Mouse (Mus musculus) common myeloid progenitor, adult 5-6 weeks (primary cell): ENCODE results near the gene Fgf14. TPM values are rescaled to one million over a fixed set of nuclear protein-coding genes. Genes with fewer than 3 reads are reported as not detected.
"Not testable (repeated sequence)": the region's sequence is repeated elsewhere in the genome, so short reads cannot be mapped to it uniquely, and the experiment has no call there.

Experiments
- ATAC-seq: replicated peaks from 2 replicates; pipeline ENCODE4 v1.8.0; 2016; ENCODE audit warnings: low read depth, mild to moderate bottlenecking, moderate TSS enrichment, inconsistent platforms; ENCODE audit not compliant: poor library complexity, severe bottlenecking
- total RNA-seq: library from RNA; stranded (forward); fragments of 200-1000, 187-1606 nt; gene quantifications from 2 replicates; pipeline ENCODE4 v1.2.3, GENCODE M21; 2017

Fgf14 gene
- not detected in 2 replicates for total RNA-seq

DNA sequence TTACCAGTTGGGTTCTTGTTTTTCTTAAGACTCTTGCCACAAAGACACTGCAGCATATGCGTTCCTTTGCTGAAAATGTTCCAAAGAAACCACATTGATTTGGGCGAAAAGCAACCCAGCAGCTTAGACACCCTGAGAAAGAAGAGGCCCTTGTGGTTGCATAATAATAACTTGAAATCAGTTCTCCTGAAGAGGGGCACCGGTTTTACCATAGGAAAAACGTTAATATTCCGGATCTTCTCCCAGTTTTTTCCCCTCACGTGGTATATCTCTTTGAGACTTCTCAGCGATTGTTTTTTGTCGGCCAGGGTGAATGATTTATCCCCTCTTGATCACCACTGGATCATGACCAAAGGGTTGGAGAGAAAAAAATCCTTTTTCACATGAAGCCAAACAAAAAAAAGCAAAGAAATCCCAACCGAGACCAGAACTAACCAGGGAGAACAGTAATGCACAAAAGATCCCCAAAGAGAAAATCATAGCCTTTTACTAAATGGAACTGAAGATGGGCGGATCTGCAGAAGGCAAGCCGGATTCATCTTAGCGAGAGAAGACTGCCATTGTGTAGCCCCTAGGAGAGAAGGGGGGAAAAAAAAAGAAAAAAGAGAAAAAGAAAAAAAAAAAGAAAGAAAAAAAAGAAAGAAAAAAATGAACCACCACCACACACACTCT lies at the start of gene Fgf14:
Gene Fgf14 (minus strand): TSS at position 622 of the 672 bp plus-strand sequence.
- no peak for ATAC-seq

DNA sequence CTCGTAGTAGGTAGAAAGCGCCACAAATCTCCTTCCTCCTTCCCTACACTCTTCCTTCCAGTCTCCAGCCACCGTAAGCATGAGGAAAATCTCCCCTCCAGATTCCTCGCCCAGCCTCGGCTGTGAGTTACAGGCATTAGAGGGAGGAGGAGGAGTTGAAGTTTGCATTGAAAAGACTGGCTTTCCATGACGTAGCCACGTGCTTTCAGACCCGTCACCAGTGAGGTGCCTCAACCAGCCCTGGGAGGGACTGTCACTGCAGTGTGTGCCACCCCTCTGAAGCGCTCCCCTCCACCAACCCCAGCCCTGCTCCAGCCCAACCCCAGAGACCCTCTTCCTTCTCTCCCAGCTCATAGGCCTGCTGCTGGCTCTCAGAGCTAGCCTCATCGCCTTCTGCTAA lies 452 bp upstream of the Fgf14 start:
- no peak for ATAC-seq

DNA sequence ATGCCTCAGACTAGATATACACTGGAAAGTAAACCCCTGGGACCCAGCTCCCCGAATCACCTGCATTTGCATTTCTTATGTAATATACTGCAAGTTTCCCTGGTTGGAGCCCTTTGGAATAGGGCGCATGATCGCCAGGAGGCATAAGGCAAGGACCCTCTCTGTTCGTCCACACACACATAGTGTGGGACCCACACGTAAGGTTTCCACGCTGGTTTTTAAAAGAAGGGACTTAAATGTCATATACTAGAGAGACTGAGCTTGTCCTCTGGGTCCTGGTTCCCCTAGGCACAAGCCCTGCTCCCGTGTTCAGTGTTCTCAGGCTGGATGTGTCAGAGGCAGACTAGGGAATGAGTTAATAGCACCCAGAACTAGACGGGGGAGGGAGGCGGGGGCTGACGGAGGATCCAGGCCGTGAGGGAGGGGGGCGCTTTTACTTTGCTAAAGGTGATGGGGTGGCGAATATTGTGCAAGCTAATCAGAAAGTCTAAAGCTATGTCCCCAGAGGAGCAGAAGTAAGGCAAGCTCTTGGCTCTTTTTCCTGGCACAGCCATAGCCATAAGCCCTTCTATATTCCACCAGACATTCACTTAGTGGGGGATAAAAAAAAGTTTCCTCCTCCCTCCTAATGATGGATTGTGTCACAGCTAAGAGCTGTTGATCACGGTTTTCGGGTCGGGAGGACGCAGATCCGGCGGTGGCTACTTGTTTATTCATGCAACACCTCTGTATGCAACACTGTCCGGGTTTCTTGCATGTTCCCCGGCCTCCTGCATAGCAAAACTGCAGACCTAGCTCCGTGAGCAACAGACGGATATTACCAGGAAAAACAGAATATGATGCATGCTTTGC lies 1.0 kb downstream of the Fgf14 start:
- ATAC-seq, result no peak

DNA sequence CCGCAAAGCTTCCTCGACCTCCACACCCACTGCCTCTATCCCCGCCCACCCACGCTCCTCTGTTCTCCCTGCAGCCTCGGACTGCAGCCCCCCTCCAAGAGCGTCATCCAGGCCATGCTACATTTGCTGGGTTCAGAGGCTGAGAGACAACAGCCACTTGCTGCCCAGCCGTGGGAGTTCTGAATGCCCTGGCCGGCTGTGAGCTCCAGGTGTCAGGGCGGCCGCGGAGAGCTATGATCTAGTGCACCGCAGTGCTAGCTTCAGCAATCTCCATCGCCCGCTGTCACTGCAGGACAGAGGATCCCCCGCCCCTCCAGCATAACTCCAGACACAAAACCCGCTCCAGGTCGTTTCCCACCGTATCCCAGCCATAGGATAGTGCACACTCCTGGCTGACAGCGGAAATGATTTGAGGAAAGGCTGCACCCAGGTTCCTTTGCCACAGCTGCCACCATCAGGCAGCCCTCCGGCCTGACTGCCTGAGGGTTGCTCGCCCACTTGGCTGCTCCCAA lies 1.7 kb downstream of the Fgf14 start:
- ATAC-seq, result no peak

DNA sequence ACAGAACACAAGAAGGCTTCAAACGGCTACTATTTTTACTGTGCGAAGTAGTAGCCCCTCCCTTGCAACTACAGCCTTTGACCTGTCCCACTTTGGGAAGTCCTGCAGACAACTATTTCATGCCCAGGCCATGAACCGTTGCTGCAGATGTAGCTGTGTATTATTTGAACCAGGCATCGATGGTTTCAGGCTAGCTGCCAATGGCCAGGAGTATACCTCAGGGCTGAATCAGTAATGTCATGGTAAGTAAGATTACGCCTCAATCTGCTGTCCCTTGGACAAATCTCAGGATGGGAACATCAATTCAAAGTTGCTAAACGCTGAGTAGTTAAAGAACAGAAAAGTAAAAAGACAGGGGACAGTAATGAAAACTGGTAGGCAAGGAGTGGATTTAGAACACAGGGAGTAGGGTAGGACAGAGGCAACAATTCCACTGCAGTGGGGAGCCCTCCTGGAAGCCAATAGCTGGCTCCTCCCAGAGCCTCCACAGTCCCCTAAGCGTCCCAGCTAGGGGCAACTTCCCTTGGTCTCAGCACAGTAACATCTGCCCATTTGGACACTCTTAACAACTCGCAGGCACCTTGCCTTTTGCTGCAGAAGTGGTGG lies 2.3 kb downstream of the Fgf14 start:
- no peak for ATAC-seq

DNA sequence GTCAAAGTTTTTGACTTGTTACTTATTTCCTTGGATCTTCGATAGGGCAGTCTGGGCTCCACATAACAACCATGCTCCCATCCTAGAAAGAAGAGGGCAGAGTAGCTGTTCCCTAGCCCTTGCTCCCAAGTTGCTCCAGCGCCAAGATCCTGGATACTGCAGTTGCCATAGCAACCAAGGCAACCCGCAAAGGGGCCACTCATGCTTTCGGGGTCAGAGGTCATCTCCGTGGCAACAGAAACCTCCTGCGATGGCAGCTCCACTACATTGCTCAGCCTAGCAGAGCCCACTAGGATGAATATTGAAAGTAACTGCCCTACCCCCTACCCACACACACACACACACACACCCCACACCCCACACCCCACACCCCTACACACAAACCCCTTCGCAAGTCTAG lies 7.2 kb downstream of the Fgf14 start:
- no peak for ATAC-seq

DNA sequence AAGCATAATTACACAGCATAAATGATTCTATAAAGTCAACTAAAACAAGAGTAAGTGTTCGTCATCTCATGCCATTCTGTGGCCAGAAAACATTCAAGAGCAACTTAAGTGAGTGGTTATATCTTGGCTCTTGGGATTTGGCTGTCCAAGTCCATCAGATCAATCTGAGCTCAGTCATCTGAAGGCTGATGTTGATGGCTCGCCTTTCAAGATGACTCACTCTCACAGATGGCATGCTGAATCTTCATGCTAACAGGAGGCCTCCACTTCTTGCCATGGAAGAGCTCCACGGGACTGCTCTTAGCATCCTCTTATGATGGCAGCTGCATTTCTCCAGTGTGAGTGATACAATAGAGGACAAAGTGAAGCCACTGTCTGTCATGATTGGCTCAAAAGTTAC lies 34.1 kb downstream of the Fgf14 start:
- ATAC-seq, result no peak

DNA sequence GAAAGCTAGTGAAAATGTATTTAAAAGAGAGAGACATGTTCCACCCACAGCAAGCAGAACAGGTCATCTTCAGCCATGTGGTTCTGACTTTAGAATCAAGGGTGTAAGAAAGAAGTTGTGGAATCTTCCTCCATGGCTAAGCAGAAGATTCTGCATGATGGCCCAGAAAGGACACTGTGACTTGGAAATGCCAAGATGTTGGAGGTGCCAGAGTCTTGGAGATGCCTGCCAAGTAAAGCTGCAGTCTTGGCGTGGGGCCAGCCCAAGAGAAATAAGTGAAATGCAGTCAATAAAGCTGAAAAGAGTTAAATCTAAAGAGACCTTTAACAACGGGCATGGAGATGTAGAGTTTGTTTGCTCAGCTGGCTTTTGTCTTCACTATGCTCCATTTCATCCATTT lies 42.0 kb downstream of the Fgf14 start:
- no peak for ATAC-seq

DNA sequence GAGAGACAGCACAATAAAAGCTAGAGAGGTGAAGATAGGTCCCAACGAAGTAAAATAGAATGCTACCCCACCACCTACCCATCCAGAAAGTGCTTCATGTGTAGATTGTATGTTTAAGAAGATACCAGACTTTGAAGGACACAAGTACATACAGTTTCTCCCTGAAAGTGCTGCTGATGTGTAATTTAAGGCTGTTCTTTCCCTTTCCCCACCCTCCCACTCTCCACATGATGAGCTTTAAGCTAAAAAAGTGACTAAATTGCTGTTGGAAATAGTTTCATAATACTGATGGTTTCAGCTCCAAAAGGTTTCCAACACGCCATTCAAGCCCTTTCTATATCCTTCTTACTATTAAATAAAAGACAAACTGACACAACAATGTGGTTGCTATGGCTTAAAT lies 63.5 kb downstream of the Fgf14 start:
- no peak for ATAC-seq

DNA sequence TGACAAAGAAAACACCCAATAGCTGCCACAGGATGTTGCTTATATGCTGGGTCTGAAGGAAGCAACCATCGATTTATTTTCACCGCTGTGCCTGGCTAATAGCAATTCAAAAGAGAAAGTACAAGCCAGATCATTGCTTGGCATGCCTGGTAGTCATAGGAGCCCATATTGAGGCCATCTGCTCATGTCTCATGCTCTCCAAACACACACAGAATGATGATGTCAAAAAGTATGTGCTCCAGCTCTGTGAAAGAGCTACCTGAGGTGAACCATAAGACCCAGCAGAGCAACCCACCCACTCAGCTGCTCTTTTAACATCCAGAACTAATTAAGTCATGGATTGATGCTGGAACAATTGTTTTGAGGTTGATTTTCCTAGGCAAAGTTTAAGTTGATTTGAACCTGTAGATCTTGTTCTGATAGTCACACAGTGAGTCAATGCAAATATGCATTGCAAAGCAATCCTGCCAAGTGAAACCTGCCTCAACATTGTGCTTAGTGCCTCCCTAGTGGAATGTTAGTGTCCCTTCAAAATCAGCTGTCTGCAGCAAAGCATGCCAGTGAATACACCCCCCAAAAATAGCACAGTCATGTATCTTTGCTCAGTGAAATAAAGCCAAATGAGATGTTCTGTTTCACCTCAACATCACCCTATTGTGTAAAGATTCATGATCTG lies 70.8 kb downstream of the Fgf14 start:
- ATAC-seq, result no peak

DNA sequence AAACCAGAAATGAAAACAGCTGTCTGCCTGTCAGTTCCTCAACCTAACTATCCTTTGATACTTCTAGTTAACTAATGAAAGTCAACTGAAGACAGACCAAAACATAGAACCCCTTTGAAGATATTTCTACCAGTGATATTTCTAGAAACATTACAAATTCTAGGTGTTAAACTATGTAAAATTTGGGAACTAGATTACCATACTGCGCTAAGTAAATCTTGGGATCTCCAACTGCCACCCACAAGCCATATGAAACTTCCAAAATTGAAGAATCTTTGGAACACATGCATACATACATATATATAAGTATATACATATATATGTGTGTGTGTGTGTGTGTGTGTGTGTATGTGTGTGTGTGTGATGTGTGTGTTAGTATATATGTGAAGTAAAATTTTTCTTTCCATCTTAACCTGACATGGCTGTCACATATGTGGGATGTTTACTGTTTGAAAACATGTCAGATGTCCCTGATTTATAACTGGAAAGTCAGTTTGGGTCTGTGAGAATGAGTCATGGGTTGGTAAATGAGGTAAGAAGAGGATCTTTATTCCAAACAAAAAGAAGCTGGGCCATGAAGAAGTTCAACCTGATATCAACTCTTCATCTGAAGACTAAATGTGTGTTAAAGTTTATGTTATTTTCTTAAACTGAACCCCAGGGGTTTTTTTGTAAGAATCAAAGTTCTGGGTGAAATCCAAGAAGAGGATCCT lies 71.7 kb downstream of the Fgf14 start:
- no peak for ATAC-seq

DNA sequence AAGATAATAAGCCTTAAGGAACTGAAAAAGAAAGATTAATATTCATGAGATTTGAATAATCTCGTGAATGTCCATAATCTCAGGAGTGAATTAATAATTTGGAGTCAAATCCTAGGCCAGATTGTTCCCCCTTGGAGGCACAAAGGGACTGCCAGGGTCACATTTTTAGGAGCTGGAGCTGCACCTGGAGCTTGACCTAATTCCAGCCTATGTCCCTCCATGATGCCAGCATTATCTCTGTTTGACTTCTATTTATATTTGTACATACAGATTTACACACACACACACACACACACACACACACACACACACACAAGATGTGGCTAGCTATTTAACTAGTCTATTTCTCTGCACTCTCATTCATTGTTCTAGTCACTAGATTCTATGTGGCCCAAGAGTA lies 100.4 kb downstream of the Fgf14 start:
- ATAC-seq, result no peak

DNA sequence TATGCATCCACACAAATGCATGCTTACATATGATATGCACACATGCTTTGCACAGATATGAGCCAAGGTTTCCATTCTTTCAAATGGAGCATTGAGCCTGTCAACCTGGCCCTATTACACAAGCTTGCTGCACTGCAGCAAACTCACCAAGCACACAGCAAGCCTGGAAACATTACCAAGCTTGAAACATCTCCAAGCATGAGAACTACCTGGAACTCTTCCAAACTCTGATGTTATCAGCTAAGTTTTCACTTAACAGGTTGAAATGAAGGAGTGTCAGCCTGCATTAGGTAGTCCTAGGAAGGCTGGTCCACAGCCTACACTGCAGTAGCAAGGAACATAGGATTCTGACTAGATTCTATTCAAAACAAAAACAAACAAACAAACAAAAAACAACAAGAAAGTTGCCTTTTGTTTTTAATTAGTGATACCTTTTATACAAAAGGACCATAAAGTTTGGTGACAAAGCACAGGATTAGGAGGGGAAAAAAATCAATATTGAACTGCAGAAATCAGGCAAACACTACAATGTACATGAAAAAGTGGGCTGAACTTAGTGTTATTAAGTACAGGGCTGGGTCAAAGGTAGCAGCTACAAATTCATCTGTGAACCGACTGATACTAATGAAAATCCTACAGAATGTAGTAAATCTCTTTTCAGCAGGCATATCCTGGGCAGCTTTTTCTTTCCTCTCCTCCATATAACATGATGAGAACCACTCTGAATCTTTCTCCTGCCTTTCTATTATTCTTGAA lies 101.6 kb downstream of the Fgf14 start:
- ATAC-seq, result no peak

DNA sequence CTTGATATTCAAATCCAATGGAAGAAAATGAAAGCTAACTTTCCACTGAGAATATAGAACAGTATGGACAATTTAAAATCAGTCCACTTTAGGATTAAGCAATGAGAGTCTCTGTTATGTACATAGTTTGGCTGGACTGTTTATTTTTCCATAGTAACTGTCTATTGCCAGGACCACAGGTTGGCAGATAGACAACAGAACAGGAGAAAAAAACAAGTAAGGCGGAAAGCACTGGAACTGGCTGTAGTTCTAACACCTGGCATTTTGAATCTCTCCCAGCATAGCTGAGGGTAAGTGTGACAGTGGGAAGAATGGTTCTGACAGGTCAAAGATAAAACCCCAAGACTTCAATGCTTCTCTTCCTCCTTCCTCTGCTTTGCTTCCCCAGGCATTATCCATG lies 110.5 kb downstream of the Fgf14 start:
- ATAC-seq, result no peak

DNA sequence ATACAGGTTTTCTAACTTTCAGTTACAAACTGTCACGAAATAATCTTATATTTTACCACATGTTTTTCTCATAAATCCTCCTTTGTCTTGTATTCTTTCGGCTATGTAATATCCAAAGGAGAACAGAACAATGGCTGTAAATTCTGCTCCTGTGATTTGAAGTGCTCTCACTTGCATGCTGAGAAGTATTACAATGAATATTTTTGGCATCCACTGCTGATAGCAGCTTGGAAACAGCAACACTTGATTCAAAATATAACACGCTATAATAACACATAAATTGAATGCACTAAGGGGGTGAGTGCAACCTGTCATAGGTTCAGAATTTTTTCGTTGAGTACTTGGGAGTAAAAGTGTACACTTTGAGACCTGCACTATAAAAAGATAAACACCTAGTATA lies 115.4 kb downstream of the Fgf14 start:
- ATAC-seq, result no peak

DNA sequence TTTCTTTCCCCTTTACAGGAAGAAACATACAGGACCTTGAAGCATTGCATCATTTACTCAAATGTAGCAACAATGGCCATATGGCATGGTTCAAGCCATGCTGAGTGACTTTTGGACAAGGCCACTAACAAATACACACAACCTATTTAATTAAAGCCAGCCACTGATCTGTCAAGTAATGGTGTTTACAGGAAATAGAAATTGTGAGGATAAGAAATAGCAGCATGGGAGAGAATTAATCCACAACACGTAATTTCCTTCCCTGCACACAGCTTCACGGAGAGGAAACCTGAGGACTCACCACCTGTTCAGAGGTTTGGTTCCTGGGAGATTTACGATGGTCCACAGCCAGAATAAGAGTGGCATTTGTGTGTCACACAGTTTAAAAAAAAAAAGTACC lies 140.8 kb downstream of the Fgf14 start:
- no peak for ATAC-seq

DNA sequence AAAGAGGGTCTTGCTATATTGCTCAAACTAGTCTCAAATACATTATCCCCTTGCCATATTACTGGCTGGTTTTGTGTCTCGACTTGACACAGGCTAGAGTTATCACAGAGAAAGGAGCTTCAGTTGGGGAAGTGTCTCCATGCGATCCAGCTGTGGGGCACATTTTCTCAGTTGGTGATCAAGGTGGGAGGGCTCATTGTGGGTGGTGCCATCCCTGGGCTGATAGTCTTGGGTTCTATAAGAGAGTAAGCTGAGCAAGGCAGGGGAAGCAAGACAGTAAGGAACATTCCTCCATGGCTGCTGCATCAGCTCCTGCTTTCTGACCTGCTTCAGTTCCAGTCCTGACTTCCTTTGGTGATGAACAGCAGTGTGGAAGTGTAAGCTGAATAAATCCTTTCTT lies 141.6 kb downstream of the Fgf14 start:
- not testable (repeated sequence) for ATAC-seq

DNA sequence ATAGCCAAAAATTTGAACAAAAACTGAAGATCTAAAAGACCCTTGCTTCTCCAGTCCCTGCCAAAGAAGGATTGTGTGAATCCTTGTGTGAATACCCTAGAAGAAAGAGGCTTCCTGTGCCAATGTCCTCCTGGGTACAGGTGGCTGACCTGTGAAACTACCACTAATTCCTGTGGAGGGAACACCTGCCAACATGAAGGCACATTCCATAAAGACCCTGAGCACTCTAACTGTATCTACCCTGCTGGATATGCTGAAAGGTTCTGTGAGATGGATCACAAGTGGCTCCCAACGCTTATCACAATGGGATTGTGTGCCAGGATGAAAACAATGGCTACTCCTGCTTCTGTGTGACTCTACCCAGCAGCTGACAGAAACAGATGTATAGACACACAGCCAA lies 144.9 kb downstream of the Fgf14 start:
- no peak for ATAC-seq

DNA sequence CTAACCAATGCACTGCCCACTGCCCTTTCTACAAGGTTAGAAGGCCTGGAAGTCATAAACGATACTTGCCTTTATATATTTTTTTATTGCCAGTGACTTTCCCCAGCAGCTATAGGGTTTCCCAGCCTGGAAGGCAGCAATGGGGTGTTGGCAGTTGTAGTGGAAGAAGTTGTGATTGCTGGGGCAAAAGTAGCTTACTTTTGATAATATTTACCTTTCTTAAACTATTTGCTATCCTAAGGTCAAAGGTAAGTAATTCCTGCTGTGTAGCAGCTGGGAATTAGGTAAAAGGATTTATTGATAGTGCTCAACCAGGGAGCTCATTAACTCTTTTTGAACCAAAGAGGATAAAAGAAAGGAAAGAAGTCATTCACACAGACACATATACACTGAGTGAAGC lies 164.9 kb downstream of the Fgf14 start:
- no peak for ATAC-seq
